Comparison of ENCODE assay signal across 13 mouse cellular contexts in genomic region chr7:103682420-103682819, GRCm38 (mm10). TPM values are rescaled to one million over a fixed set of nuclear protein-coding genes. Genes with fewer than 3 reads are reported as not detected.
"Had no signal": no experiment of that assay in that cellular context is flagged by ENCODE, and none has a peak within 500 bp of the region (broad histone marks: within the 10 kb centered on the region; RNA-seq: fewer than 3 reads in every experiment).

TSS of gene Olfr625-ps1 (plus strand) at chr7:103682720.

- DNase-seq: retina, postnatal 1 day; right cerebral cortex, adult 18-20 months; right cerebral cortex, postnatal 14 days; right cerebral cortex, postnatal 25 days; right cerebral cortex, postnatal 4 days; spleen, adult 18-20 months; thymus, adult 18-20 months; thymus, adult 2 months; thymus, postnatal 14 days; thymus, postnatal 25 days; thymus, postnatal 36 days; thymus, postnatal 4 days had no signal

RNA-seq across cellular contexts. Expression of gene Olfr625-ps1, which starts in this region (rescaled TPM):
- total RNA-seq: neutrophil, adult 5-6 weeks had no signal
